Mouse (Mus musculus): ENCODE measurements at regions not wholly inside any gene's neighbourhood (a gene's known extent, or its start where the extent isn't known, plus 50 kb on each side); places are given as distances from the start of the nearest gene placed in this dataset.

DNA sequence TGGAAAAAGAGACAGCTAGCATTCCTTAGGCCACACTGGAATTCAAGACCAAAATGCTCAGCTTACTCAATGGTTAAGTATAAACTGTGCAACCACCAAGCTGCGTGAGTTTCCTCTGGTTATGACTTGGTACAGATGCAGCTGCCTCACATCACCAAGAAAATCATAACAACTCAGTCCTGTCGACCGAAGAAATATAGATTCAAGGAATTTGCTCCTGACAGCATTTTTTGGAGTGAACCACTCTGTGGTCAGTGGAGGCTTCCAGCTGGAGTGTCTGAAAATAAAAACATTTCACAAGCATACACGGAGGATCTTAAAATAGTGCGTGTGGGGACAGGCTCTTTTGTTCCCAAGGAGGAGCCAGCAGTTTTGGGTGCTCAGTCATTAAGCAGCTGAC is 253.8 kb downstream of the Bckdhb start:
- no peak for ATAC-seq (ENCODE audit: poor library complexity, severe bottlenecking)

- no peak for ATAC-seq (ENCODE audit: poor library complexity, severe bottlenecking)
Measured at GRCm38 (mm10) chr9:84179238-84179637, 254.3 kb downstream of the Bckdhb start.

DNA sequence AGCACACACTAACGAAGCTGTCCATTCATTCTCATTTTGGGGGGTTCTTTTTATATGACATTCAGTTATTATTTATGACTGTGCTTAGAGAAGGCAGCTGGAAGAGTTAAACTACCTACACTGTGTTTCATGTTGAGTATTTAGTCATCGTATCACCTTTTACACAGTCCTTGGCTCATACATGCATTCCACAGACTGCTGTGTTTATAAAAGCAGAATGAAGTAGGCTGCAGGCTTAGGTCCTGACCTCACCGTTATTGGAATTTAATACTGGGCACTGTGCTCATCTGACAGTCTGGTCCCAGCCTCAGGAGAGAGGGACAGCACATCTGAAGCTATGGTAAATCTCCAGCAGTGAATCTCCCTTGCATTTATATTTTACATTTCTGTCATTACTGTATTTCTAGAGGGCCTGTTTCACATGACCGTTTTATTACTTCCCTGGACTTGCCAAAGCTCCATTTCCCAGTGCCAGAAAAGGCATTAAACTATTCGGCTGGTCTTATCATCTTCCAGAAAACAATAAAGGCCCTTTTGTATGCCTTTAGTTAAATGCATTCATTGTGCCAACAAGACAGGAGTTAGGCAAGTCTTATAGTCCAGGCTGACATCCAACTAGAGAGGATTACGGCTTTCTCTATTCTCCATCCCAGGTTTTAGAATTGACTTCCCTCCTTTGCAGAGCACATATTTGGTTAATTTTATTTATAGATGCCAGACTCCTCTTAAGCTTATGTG is 258.9 kb downstream of the Bckdhb start:
- ATAC-seq (ENCODE audit: poor library complexity, severe bottlenecking): no peak

DNA sequence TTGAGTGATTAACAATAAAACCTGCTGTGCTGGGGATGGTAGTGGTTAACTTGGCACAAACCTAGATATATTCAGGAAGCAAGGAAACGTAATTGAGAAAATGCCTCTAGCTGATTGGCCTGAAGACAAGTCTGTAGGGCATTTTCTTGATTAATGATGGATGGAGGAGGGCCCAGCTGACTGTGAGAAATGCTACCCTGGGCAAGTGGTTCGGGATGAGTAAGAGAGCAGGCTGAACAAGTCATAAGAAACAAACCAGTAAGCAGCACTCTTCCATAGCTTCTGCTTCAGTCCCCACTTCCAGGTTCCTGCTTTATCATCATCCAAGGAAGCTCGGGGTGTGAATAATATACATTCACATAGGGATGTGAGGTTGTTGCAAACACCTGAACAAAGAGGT is 262.6 kb downstream of the Bckdhb start:
- no peak for ATAC-seq (ENCODE audit: poor library complexity, severe bottlenecking)

- no peak for ATAC-seq (ENCODE audit: poor library complexity, severe bottlenecking)
Measured at GRCm38 (mm10) chr9:84193405-84193804, 268.5 kb downstream of the Bckdhb start.

DNA sequence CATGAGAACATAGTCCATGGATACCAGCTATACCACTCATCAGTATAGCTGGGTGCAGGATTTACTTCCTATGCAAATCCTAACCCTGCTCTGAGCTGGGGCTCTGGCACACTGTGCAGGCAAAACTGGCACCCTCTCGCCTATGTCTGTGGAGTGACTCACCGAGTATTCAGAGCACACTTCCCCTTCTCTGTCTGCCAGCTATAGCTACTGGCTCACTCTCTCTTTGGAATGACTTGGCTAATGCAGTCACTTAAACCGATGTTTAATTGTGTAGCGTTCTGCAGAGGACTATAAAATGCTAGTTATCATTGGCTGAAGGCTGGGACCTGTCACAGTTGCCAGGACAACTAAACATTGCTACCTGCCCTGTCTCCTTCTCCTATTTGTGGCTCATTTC is 269.8 kb downstream of the Bckdhb start:
- no peak for ATAC-seq (ENCODE audit: poor library complexity, severe bottlenecking)

- no peak for ATAC-seq (ENCODE audit: poor library complexity, severe bottlenecking)
Measured at GRCm38 (mm10) chr9:84195338-84195737, 270.4 kb downstream of the Bckdhb start.

DNA sequence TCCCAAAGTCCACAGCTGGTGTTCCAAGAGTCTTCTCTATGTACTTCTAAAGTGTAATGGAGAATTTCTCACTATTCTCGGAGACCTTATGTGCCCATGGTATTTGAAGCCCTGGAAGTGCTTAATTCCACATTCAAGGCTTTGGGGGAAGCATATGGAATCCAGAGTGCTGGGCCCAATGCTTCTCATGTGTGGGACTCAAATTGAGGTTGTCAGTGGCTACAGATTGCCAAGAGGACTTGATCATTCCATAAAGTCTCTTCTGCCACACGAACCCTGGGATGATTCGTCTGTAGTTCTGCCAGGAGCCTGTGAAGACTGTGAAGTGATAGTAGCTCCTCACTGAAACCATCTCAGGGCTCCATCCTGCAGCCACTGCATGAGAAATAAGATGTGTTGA is 275.3 kb downstream of the Bckdhb start:
- ATAC-seq (ENCODE audit: poor library complexity, severe bottlenecking): no peak

GRCm38 (mm10) chr9:84204056-84204455 is 279.1 kb downstream of the Bckdhb start:
- ATAC-seq (ENCODE audit: poor library complexity, severe bottlenecking): no peak

DNA sequence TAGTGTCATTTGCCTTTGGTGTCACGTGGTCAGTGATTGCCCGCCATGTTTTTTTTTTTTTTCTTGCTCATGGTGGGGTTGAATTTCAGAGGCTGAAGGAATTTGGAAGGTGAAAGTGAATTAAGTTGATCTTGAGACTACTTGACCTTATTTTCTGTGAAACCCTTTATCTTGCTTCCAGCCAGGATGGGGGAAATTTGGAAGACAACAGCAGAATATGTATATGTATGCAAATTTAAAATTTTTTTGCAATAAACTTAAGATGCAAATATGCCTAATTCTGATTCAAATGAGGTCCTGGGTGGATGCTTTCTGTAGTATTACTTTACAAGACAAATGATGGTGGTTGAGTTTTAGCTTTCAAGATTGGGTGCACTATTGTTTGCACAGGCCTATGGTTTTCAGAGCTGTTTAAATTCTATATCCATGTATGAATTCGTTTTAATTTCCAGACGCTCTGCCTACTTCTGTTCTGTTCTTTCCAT is 315.6 kb downstream of the Bckdhb start:
- no peak for ATAC-seq (ENCODE audit: poor library complexity, severe bottlenecking)

DNA sequence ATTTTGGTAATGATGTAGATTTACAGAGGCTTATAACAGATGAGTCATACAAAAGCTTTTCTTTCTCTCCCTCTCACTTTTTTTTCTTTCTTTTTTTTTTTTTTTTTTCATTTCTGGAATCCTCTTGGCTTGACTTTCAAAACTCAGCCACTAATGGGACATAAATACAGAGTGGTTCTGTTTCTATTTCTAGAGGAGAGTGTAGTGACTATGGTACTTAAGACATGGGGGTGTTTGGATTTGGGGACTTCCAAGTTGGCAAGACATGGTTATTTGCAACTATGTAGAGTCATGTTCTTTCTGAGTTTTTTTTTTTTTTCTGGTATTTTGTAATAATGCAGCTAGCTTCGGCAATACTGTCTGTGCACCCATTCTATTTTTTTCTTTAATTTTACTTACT is 324.8 kb downstream of the Bckdhb start:
- no peak for ATAC-seq (ENCODE audit: poor library complexity, severe bottlenecking)

- ATAC-seq (ENCODE audit: poor library complexity, severe bottlenecking): peak; percentile 92
Measured at GRCm38 (mm10) chr9:84253022-84253991, 328.4 kb downstream of the Bckdhb start.

- no peak for ATAC-seq (ENCODE audit: poor library complexity, severe bottlenecking)
Measured at GRCm38 (mm10) chr9:84258488-84258887, 333.5 kb downstream of the Bckdhb start.

GRCm38 (mm10) chr9:84259751-84260150 is 334.8 kb downstream of the Bckdhb start:
- ATAC-seq (ENCODE audit: poor library complexity, severe bottlenecking): peak; percentile 94

GRCm38 (mm10) chr9:84262151-84262550 is 337.2 kb downstream of the Bckdhb start:
- ATAC-seq (ENCODE audit: poor library complexity, severe bottlenecking): no peak

DNA sequence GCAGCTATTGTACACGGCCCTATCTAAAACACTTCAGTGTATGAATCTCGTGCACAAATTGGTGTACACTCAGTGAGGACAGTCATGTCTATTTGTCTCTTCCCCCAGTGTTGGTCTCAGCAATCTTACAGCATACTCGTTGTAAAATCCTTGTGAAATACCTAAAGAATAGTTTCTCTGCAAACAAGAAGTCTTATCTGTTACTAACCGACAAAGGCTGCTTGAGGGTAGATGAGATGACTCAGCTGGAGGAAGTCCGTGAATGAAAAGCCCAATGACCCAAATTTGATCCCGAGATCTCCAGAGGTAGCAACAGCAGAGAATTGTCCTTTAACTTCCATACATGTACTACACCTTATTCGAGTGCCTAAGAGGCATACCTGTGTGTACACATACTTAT is 342.0 kb downstream of the Bckdhb start:
- peak; percentile 47 for ATAC-seq (ENCODE audit: poor library complexity, severe bottlenecking)

- no peak for ATAC-seq (ENCODE audit: poor library complexity, severe bottlenecking)
Measured at GRCm38 (mm10) chr9:84274608-84275007, 349.7 kb downstream of the Bckdhb start.

GRCm38 (mm10) chr9:84278295-84278694 is 353.4 kb downstream of the Bckdhb start:
- no peak for ATAC-seq (ENCODE audit: poor library complexity, severe bottlenecking)

DNA sequence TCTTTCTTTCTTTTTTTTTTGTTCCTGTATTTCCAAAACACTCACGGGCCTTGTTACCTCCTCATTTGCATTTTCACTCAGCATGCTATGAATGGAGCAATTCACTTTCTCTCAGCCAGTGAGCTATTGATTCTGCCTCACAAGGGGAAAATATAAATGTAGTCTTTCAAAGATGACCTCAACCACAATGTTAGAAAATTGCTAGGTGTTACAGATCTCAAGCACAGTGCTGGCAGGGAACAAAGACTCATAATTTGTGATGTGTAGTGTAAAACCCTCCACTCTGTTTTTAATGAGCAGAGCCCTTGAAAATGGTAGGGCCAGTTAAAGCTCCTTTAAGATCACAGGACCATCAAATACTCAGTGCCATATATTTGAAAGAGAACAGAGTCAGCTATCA is 353.8 kb downstream of the Bckdhb start:
- ATAC-seq (ENCODE audit: poor library complexity, severe bottlenecking): no peak

DNA sequence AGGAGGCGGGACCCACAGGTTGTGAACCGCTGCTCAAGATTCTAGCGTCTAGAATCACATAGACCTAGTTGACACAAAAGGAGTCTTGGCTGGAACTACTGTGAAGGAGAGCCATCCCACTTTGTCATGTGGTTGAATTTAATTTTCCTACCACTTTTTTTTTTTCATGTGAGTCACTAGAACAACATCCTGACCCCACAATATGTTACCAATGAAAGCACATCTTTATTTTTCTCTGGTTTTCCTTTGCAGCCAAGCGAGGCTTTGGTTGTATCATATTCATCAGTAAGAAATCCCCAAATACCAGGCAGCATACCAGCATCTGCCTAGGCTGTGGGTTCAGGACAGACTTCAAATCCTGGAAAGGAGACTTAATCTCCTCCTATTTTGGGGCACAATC is 356.0 kb downstream of the Bckdhb start:
- ATAC-seq (ENCODE audit: poor library complexity, severe bottlenecking): no peak

GRCm38 (mm10) chr9:84281610-84282009 is 356.7 kb downstream of the Bckdhb start:
- ATAC-seq (ENCODE audit: poor library complexity, severe bottlenecking): peak; percentile 99

GRCm38 (mm10) chr9:84283296-84283695 is 358.4 kb downstream of the Bckdhb start:
- ATAC-seq (ENCODE audit: poor library complexity, severe bottlenecking): no peak

Measured in megakaryocyte, adult 5-6 weeks (primary cell).